Mouse (Mus musculus): ENCODE results near the gene AC109138.7. TPM values are rescaled to one million over a fixed set of nuclear protein-coding genes. Genes with fewer than 3 reads are reported as not detected.
A peak's percentile ranks its signal among the peaks of the same experiment; 100 is the strongest.

AC109138.7 gene
- polyA plus RNA-seq, 2 experiments: not detected

DNA sequence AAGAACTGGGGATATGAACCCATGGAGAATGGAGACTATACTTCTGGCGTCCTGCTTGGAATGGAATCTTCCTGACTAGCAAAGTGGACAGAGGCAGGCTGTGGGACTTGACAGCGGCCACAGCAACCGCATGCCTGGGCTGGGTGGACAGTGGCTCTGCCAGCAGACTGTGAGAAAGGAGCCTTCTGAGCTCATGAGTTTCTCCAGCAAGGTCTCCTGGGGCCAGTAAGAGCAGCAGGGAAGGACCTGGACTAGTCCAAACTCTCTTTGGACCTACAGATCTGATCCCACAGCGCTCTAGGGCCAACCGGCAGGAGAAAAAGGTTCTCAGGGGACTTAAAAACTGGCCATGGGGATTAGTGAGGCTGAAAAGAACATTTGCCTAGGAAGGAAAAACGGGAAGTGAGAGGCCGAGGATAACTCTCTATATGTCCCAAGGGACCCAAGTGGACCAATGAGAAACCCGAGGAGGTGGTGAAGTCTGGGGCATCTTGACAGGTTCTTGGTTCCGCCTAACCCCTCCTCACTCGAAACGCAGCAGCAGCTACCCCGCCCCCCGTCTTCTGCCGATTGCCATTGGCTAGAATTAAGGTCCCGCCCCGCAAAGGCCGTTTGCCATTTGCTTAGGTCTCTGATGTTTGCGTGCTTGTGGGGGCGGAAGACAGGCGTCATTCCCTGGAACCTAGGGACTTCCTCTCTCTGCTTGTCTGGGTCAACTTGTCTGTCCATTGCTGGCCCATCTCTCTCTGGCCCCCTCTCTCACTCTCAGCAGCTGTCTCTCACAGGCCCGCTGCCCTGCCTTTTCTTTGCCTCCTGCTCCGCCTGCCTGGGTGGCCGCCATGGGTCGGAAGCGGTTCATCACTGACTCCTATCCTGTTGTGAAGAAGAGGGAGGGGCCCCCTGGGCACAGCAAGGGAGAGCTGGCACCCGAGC is 17.4 kb downstream of the AC109138.7 start, which contains the start of gene Pold4:
Gene Pold4, plus strand, starts transcription at position 647 of the 933 bp plus-strand sequence.
- peak within 1 kb of the TSS; percentile 82 for H3K4me2 ChIP-seq (ENCODE audit: low read depth)
- TF ChIP-seq CTCF (IDR thresholded peaks at IDR 0.05; ENCODE audit: low read depth) (no peak), EP300 (IDR thresholded peaks at IDR 0.05; ENCODE audit: low read depth) (no peak)
- H3K4me1 ChIP-seq (replicated peaks; ENCODE audit: control insufficient read depth in 2 of 2, insufficient read depth in 2 of 2, low read length in 1 of 2): peaks cover 5 to 13% of the 10 kb centered on the region in 2 experiments; a peak in 3 of 4 replicates
- peak within 1 kb of the TSS; percentile 68 to 95 for H3K4me3 ChIP-seq (ENCODE audit: insufficient read depth in 1 of 2, low read depth in 2 of 2, low read length in 2 of 2)
- H3K9me3 ChIP-seq (ENCODE audit: control insufficient read depth, low read length): no peaks in the 10 kb centered on the region
- H3K9ac ChIP-seq (replicated peaks): peak within 1 kb of the TSS; percentile 63
- H3K36me3 ChIP-seq (replicated peaks; ENCODE audit: control insufficient read depth, insufficient read depth, low read depth): no peaks in the 10 kb centered on the region
- peak within 1 kb of the TSS; percentile 72 for H3K27ac ChIP-seq
- WGBS (ENCODE audit: insufficient replicate concordance): 12% methylated on average over 26 of the region's 26 CpGs
- H3K27me3 ChIP-seq (ENCODE audit: control insufficient read depth, insufficient read depth, low read length): peaks cover 2% of the 10 kb centered on the region; the same call in 1 of the 2 replicates
- ATAC-seq (ENCODE audit: insufficient read depth): peak; percentile 86
- peak; percentile 81 to 85 (median 84) for DNase-seq (ENCODE audit: low read depth in 3 of 3, low spot score in 3 of 3)

GRCm38 (mm10) chr19:4232186-4232572 is 18.0 kb downstream of the AC109138.7 start:
- DNase-seq (ENCODE audit: low read depth in 3 of 3, low spot score in 3 of 3): peak in 1 of 3 experiments; percentile 17
- no peaks in the 10 kb centered on the region for H3K36me3 ChIP-seq (replicated peaks; ENCODE audit: control insufficient read depth, insufficient read depth, low read depth)
- 10% methylated on average over 2 of the region's 2 CpGs for WGBS (ENCODE audit: insufficient replicate concordance)
- no peaks in the 10 kb centered on the region; the same call in 1 of the 2 replicates for H3K27me3 ChIP-seq (ENCODE audit: control insufficient read depth, insufficient read depth, low read length)
- ATAC-seq (ENCODE audit: insufficient read depth): no peak
- peak overlapping the region; percentile 63 for H3K9ac ChIP-seq (replicated peaks)
- H3K9me3 ChIP-seq (ENCODE audit: control insufficient read depth, low read length): no peaks in the 10 kb centered on the region
- H3K4me2 ChIP-seq (ENCODE audit: low read depth): peak overlapping the region; percentile 82
- TF ChIP-seq CTCF (IDR thresholded peaks at IDR 0.05; ENCODE audit: low read depth): no peak
- TF ChIP-seq EP300 (IDR thresholded peaks at IDR 0.05; ENCODE audit: low read depth): no peak
- peaks cover 5 to 13% of the 10 kb centered on the region in 2 experiments; a peak in 3 of 4 replicates for H3K4me1 ChIP-seq (replicated peaks; ENCODE audit: control insufficient read depth in 2 of 2, insufficient read depth in 2 of 2, low read length in 1 of 2)
- peak overlapping the region; percentile 72 for H3K27ac ChIP-seq
- H3K4me3 ChIP-seq (ENCODE audit: insufficient read depth in 1 of 2, low read depth in 2 of 2, low read length in 2 of 2): peak overlapping the region; percentile 68 to 95

GRCm38 (mm10) chr19:4232651-4233050 is 18.5 kb downstream of the AC109138.7 start:
- TF ChIP-seq EP300 (IDR thresholded peaks at IDR 0.05; ENCODE audit: low read depth) (no peak), CTCF (IDR thresholded peaks at IDR 0.05; ENCODE audit: low read depth) (no peak)
- H3K4me3 ChIP-seq (ENCODE audit: insufficient read depth in 1 of 2, low read depth in 2 of 2, low read length in 2 of 2): peak overlapping the region in 1 of 2 experiments; percentile 68; a peak in 1 of 4 replicates
- H3K27ac ChIP-seq: no peak overlapping the region
- ATAC-seq (ENCODE audit: insufficient read depth): no peak
- 66% methylated on average over 7 of the region's 7 CpGs for WGBS (ENCODE audit: insufficient replicate concordance)
- peak overlapping the region; percentile 63; the same call in 1 of the 2 replicates for H3K9ac ChIP-seq (replicated peaks)
- H3K27me3 ChIP-seq (ENCODE audit: control insufficient read depth, insufficient read depth, low read length): no peaks in the 10 kb centered on the region; the same call in 1 of the 2 replicates
- no peaks in the 10 kb centered on the region for H3K36me3 ChIP-seq (replicated peaks; ENCODE audit: control insufficient read depth, insufficient read depth, low read depth)
- peak overlapping the region; percentile 82 for H3K4me2 ChIP-seq (ENCODE audit: low read depth)
- no peaks in the 10 kb centered on the region for H3K9me3 ChIP-seq (ENCODE audit: control insufficient read depth, low read length)
- DNase-seq (ENCODE audit: low read depth in 3 of 3, low spot score in 3 of 3): no peak
- H3K4me1 ChIP-seq (replicated peaks; ENCODE audit: control insufficient read depth in 2 of 2, insufficient read depth in 2 of 2, low read length in 1 of 2): peaks cover 5 to 13% of the 10 kb centered on the region in 2 experiments; a peak in 3 of 4 replicates

GRCm38 (mm10) chr19:4234548-4234947 is 20.4 kb downstream of the AC109138.7 start:
- Histone ChIP-seq H3K36me3 (replicated peaks; ENCODE audit: control insufficient read depth, insufficient read depth, low read depth) (no peaks in the 10 kb centered on the region), H3K9me3 (ENCODE audit: control insufficient read depth, low read length) (no peaks in the 10 kb centered on the region), H3K4me3 (ENCODE audit: insufficient read depth in 1 of 2, low read depth in 2 of 2, low read length in 2 of 2) (no peak overlapping the region), H3K9ac (replicated peaks) (no peak overlapping the region), H3K4me2 (ENCODE audit: low read depth) (no peak overlapping the region), H3K27me3 (ENCODE audit: control insufficient read depth, insufficient read depth, low read length) (no peaks in the 10 kb centered on the region), H3K4me1 (replicated peaks; ENCODE audit: control insufficient read depth in 2 of 2, insufficient read depth in 2 of 2, low read length in 1 of 2) (peaks cover 5 to 13% of the 10 kb centered on the region in 2 experiments; a peak in 3 of 4 replicates), H3K27ac (no peak overlapping the region)
- ATAC-seq (ENCODE audit: insufficient read depth) (no peak), DNase-seq (ENCODE audit: low read depth in 3 of 3, low spot score in 3 of 3) (no peak)
- 66% methylated on average over 4 of the region's 4 CpGs for WGBS (ENCODE audit: insufficient replicate concordance)
- TF ChIP-seq EP300 (IDR thresholded peaks at IDR 0.05; ENCODE audit: low read depth): no peak
- no peak for TF ChIP-seq CTCF (IDR thresholded peaks at IDR 0.05; ENCODE audit: low read depth)

GRCm38 (mm10) chr19:4240247-4240668 is 26.1 kb downstream of the AC109138.7 start:
- H3K36me3 ChIP-seq (replicated peaks; ENCODE audit: control insufficient read depth, insufficient read depth, low read depth): no peaks in the 10 kb centered on the region
- no peak overlapping the region for H3K4me3 ChIP-seq (ENCODE audit: insufficient read depth in 1 of 2, low read depth in 2 of 2, low read length in 2 of 2)
- no peak overlapping the region for H3K4me2 ChIP-seq (ENCODE audit: low read depth)
- 53% methylated on average over 8 of the region's 8 CpGs for WGBS (ENCODE audit: insufficient replicate concordance)
- H3K27ac ChIP-seq: no peak overlapping the region
- ATAC-seq (ENCODE audit: insufficient read depth) (no peak), DNase-seq (ENCODE audit: low read depth in 3 of 3, low spot score in 3 of 3) (no peak)
- no peaks in the 10 kb centered on the region for H3K9me3 ChIP-seq (ENCODE audit: control insufficient read depth, low read length)
- TF ChIP-seq EP300 (IDR thresholded peaks at IDR 0.05; ENCODE audit: low read depth): no peak
- TF ChIP-seq CTCF (IDR thresholded peaks at IDR 0.05; ENCODE audit: low read depth): no peak
- no peaks in the 10 kb centered on the region; the same call in 1 of the 2 replicates for H3K27me3 ChIP-seq (ENCODE audit: control insufficient read depth, insufficient read depth, low read length)
- no peak overlapping the region for H3K9ac ChIP-seq (replicated peaks)
- no peaks in the 10 kb centered on the region for H3K4me1 ChIP-seq (replicated peaks; ENCODE audit: control insufficient read depth in 2 of 2, insufficient read depth in 2 of 2, low read length in 1 of 2)

All from liver, embryonic 14.5 days (tissue).